Mouse (Mus musculus) v-Abl transformed pro-B cells (cell line): Measurements from ENCODE around the gene Rbfox3.

Experiments used
- in situ Hi-C, 2 experiments: fragments of 400-800 bp; cut with MboI; formaldehyde crosslinking; loops; one replicate each; pipeline ENCODE4 v1.15.1; 2025; ENCODE audit not compliant: unreplicated experiment in 2 of 2

The Rbfox3 gene

GRCm38 (mm10) chr11:118530313-118530712 is 381.1 kb downstream of the Rbfox3 start:
- in situ Hi-C loops = no loop called here

- in situ Hi-C loops = no loop called here
Observed at GRCm38 (mm10) chr11:118528761-118529160, 382.6 kb downstream of the Rbfox3 start.

- in situ Hi-C loops = no loop called here
Observed at GRCm38 (mm10) chr11:118525059-118525458, 386.3 kb downstream of the Rbfox3 start.

- in situ Hi-C loops = no loop called here
Observed at GRCm38 (mm10) chr11:118523496-118524145, 387.8 kb downstream of the Rbfox3 start.

- in situ Hi-C loops = no loop called here
Observed at GRCm38 (mm10) chr11:118520932-118521331, 390.5 kb downstream of the Rbfox3 start.

- in situ Hi-C loops = no loop called here
Observed at GRCm38 (mm10) chr11:118520251-118520650, 391.1 kb downstream of the Rbfox3 start.

GRCm38 (mm10) chr11:118518743-118519142 is 392.7 kb downstream of the Rbfox3 start:
- in situ Hi-C loops = no loop called here

GRCm38 (mm10) chr11:118517924-118518323 is 393.5 kb downstream of the Rbfox3 start:
- in situ Hi-C loops = no loop called here

GRCm38 (mm10) chr11:118512257-118512910 is 399.0 kb downstream of the Rbfox3 start:
- in situ Hi-C loops = no loop called here

- in situ Hi-C loops = no loop called here
Observed at GRCm38 (mm10) chr11:118511851-118512250, 399.5 kb downstream of the Rbfox3 start.

GRCm38 (mm10) chr11:118508341-118508740 is 403.1 kb downstream of the Rbfox3 start:
- in situ Hi-C loops = no loop called here

- in situ Hi-C loops = no loop called here
Observed at GRCm38 (mm10) chr11:118507904-118508303, 403.5 kb downstream of the Rbfox3 start.

- in situ Hi-C loops = no loop called here
Observed at GRCm38 (mm10) chr11:118507095-118507494, 404.3 kb downstream of the Rbfox3 start.

- in situ Hi-C loops = no loop called here
Observed at GRCm38 (mm10) chr11:118504180-118504454, 407.3 kb downstream of the Rbfox3 start.

- in situ Hi-C loops = no loop called here
Observed at GRCm38 (mm10) chr11:118503418-118504179, 407.8 kb downstream of the Rbfox3 start.

GRCm38 (mm10) chr11:118502990-118503389 is 408.4 kb downstream of the Rbfox3 start:
- in situ Hi-C loops = no loop called here

GRCm38 (mm10) chr11:118496066-118496689 is 415.2 kb downstream of the Rbfox3 start:
- in situ Hi-C loops = loop anchor here in 1 of 2 experiments (10.0 kb wide), 1 partner anchor 411 kb away; no protein-coding TSS in a partner anchor

GRCm38 (mm10) chr11:118495065-118495464 is 416.3 kb downstream of the Rbfox3 start:
- in situ Hi-C loops = loop anchor here in 1 of 2 experiments (10.0 kb wide), 1 partner anchor 410 kb away; no protein-coding TSS in a partner anchor

- in situ Hi-C loops = loop anchor here (5.0 to 10.0 kb wide), 2 partner anchors 47 to 409 kb away; no protein-coding TSS in a partner anchor
Observed at GRCm38 (mm10) chr11:118494001-118494737, 417.2 kb downstream of the Rbfox3 start.

GRCm38 (mm10) chr11:118493458-118493857 is 417.9 kb downstream of the Rbfox3 start:
- in situ Hi-C loops = loop anchor here (5.0 to 10.0 kb wide), 2 partner anchors 46 to 409 kb away; no protein-coding TSS in a partner anchor
